Mouse (Mus musculus) cerebellum, adult 2 months (tissue): ENCODE results near the gene Slc23a4.

ENCODE experiments used
- CTCF ChIP-seq: fragments of 200-500 bp; IDR thresholded peaks from 2 replicates; pipeline ENCODE4 v1.5.1; 2011; ENCODE audit warnings: low read depth, mild to moderate bottlenecking, control low read depth, low read length, moderate library complexity, borderline replicate concordance; ENCODE audit not compliant: insufficient read depth
- POLR2A ChIP-seq: fragments of 200-500 bp; IDR thresholded peaks from 2 replicates; pipeline ENCODE4 v1.6.1; 2011; ENCODE audit warnings: low read length, control low read depth, borderline replicate concordance; ENCODE audit not compliant: insufficient read depth

GRCm38 (mm10) chr6:35033341-35033740, 45.1 kb upstream of the Slc23a4 start:
- TF ChIP-seq CTCF (no peak), POLR2A (no peak)
